Mouse (Mus musculus): ENCODE measurements around the gene Rnf43. TPM values are rescaled to one million over a fixed set of nuclear protein-coding genes. Genes with fewer than 3 reads are reported as not detected.

The Rnf43 gene
- polyA plus RNA-seq, 1 experiment from 2014 or later, result 1.9 TPM

GRCm38 (mm10) chr11:87663948-87664347 lies 1.4 kb downstream of the Rnf43 start:
- no peak for DNase-seq (ENCODE audit: low spot score)
- 79% methylated on average over 6 of the region's 6 CpGs for WGBS
- H3K36me3 ChIP-seq, result no peaks in the 10 kb centered on the region
- H3K27ac ChIP-seq, result no peak overlapping the region
- H3K4me3 ChIP-seq, result no peak overlapping the region
- H3K27me3 ChIP-seq (ENCODE audit: low read depth, poor library complexity, severe bottlenecking), result peaks cover 25% of the 10 kb centered on the region
- no peaks in the 10 kb centered on the region for H3K4me1 ChIP-seq
- no peaks in the 10 kb centered on the region for H3K9me3 ChIP-seq (replicated peaks)

GRCm38 (mm10) chr11:87664521-87664920 lies 2.0 kb downstream of the Rnf43 start:
- Histone ChIP-seq H3K9me3 (replicated peaks) (no peaks in the 10 kb centered on the region), H3K36me3 (no peaks in the 10 kb centered on the region), H3K4me1 (no peaks in the 10 kb centered on the region), H3K27me3 (ENCODE audit: low read depth, poor library complexity, severe bottlenecking) (peaks cover 25% of the 10 kb centered on the region), H3K27ac (no peak overlapping the region), H3K4me3 (no peak overlapping the region)
- WGBS, result 68% methylated on average over 12 of the region's 12 CpGs
- DNase-seq (ENCODE audit: low spot score), result no peak

GRCm38 (mm10) chr11:87665224-87665623 lies 2.7 kb downstream of the Rnf43 start:
- Histone ChIP-seq H3K27me3 (ENCODE audit: low read depth, poor library complexity, severe bottlenecking) (peaks cover 25% of the 10 kb centered on the region), H3K4me3 (no peak overlapping the region), H3K4me1 (no peaks in the 10 kb centered on the region), H3K27ac (no peak overlapping the region), H3K9me3 (replicated peaks) (no peaks in the 10 kb centered on the region), H3K36me3 (no peaks in the 10 kb centered on the region)
- no peak for DNase-seq (ENCODE audit: low spot score)
- 75% methylated on average over 6 of the region's 6 CpGs for WGBS

- DNase-seq (ENCODE audit: low spot score), result no peak
- H3K4me3 ChIP-seq, result no peak overlapping the region
- H3K27me3 ChIP-seq (ENCODE audit: low read depth, poor library complexity, severe bottlenecking), result peaks cover 25% of the 10 kb centered on the region
- no peak overlapping the region for H3K27ac ChIP-seq
- 78% methylated on average over 2 of the region's 2 CpGs for WGBS
- H3K4me1 ChIP-seq, result no peaks in the 10 kb centered on the region
- no peaks in the 10 kb centered on the region for H3K9me3 ChIP-seq (replicated peaks)
- H3K36me3 ChIP-seq, result no peaks in the 10 kb centered on the region
Measured at GRCm38 (mm10) chr11:87665658-87666057, 3.1 kb downstream of the Rnf43 start.

GRCm38 (mm10) chr11:87666256-87667035 lies 3.9 kb downstream of the Rnf43 start:
- Histone ChIP-seq H3K4me1 (no peaks in the 10 kb centered on the region), H3K4me3 (no peak overlapping the region)
- DNase-seq (ENCODE audit: low spot score), result no peak

GRCm38 (mm10) chr11:87667107-87668090 lies 4.9 kb downstream of the Rnf43 start:
- Histone ChIP-seq H3K27me3 (ENCODE audit: low read depth, poor library complexity, severe bottlenecking) (peaks cover 24% of the 10 kb centered on the region), H3K36me3 (no peaks in the 10 kb centered on the region), H3K4me3 (no peak overlapping the region), H3K9me3 (replicated peaks) (no peaks in the 10 kb centered on the region), H3K4me1 (no peaks in the 10 kb centered on the region), H3K27ac (no peak overlapping the region)
- no peak for DNase-seq (ENCODE audit: low spot score)
- 80% methylated on average over 4 of the region's 4 CpGs for WGBS

More at GRCm38 (mm10) chr11:87666256-87667035, 3.9 kb downstream of the Rnf43 start:
- peaks cover 25% of the 10 kb centered on the region for H3K27me3 ChIP-seq (ENCODE audit: low read depth, poor library complexity, severe bottlenecking)
- H3K27ac ChIP-seq, result no peak overlapping the region
- H3K36me3 ChIP-seq, result no peaks in the 10 kb centered on the region
- H3K9me3 ChIP-seq (replicated peaks), result no peaks in the 10 kb centered on the region
- 80% methylated on average over 12 of the region's 12 CpGs for WGBS

- Histone ChIP-seq H3K27me3 (ENCODE audit: low read depth, poor library complexity, severe bottlenecking) (no peaks in the 10 kb centered on the region), H3K9me3 (replicated peaks) (no peaks in the 10 kb centered on the region), H3K4me1 (no peaks in the 10 kb centered on the region), H3K4me3 (no peak overlapping the region), H3K36me3 (no peaks in the 10 kb centered on the region), H3K27ac (no peak overlapping the region)
- no peak for DNase-seq (ENCODE audit: low spot score)
- 90% methylated on average over 1 of the region's 1 CpGs for WGBS
Measured at GRCm38 (mm10) chr11:87673282-87673681, 10.8 kb downstream of the Rnf43 start.

GRCm38 (mm10) chr11:87675606-87676005 lies 13.1 kb downstream of the Rnf43 start:
- H3K4me1 ChIP-seq, result no peaks in the 10 kb centered on the region
- H3K9me3 ChIP-seq (replicated peaks), result no peaks in the 10 kb centered on the region
- no peaks in the 10 kb centered on the region for H3K27me3 ChIP-seq (ENCODE audit: low read depth, poor library complexity, severe bottlenecking)
- H3K27ac ChIP-seq, result no peak overlapping the region
- no peaks in the 10 kb centered on the region for H3K36me3 ChIP-seq
- H3K4me3 ChIP-seq, result no peak overlapping the region
- 89% methylated on average over 6 of the region's 6 CpGs for WGBS
- no peak for DNase-seq (ENCODE audit: low spot score)

- H3K4me3 ChIP-seq, result no peak overlapping the region
- no peaks in the 10 kb centered on the region for H3K27me3 ChIP-seq (ENCODE audit: low read depth, poor library complexity, severe bottlenecking)
- 63% methylated on average over 5 of the region's 5 CpGs for WGBS
- H3K4me1 ChIP-seq, result no peaks in the 10 kb centered on the region
- no peak overlapping the region for H3K27ac ChIP-seq
- H3K9me3 ChIP-seq (replicated peaks), result no peaks in the 10 kb centered on the region
- no peaks in the 10 kb centered on the region for H3K36me3 ChIP-seq
- DNase-seq (ENCODE audit: low spot score), result no peak
Measured at GRCm38 (mm10) chr11:87677756-87678155, 15.2 kb downstream of the Rnf43 start.

- 0 out of 2 replicates have a peak, but pooled peaks cover 5% of the 10 kb centered on the region for H3K4me1 ChIP-seq
- H3K4me3 ChIP-seq, result no peak overlapping the region
- no peaks in the 10 kb centered on the region for H3K9me3 ChIP-seq (replicated peaks)
- no peaks in the 10 kb centered on the region for H3K36me3 ChIP-seq
- no peak overlapping the region for H3K27ac ChIP-seq
- H3K27me3 ChIP-seq (ENCODE audit: low read depth, poor library complexity, severe bottlenecking), result no peaks in the 10 kb centered on the region
- no peak for DNase-seq (ENCODE audit: low spot score)
- 83% methylated on average over 4 of the region's 4 CpGs for WGBS
Measured at GRCm38 (mm10) chr11:87678545-87678944, 16.0 kb downstream of the Rnf43 start.

- DNase-seq (ENCODE audit: low spot score), result no peak
- 94% methylated on average over 7 of the region's 7 CpGs for WGBS
- H3K27me3 ChIP-seq (ENCODE audit: low read depth, poor library complexity, severe bottlenecking), result no peaks in the 10 kb centered on the region
- H3K4me1 ChIP-seq, result 0 out of 2 replicates have a peak, but pooled peaks cover 5% of the 10 kb centered on the region
- H3K4me3 ChIP-seq, result no peak overlapping the region
- H3K9me3 ChIP-seq (replicated peaks), result no peaks in the 10 kb centered on the region
- H3K36me3 ChIP-seq, result no peaks in the 10 kb centered on the region
- H3K27ac ChIP-seq, result no peak overlapping the region
Measured at GRCm38 (mm10) chr11:87678976-87679375, 16.5 kb downstream of the Rnf43 start.

- 89% methylated on average over 9 of the region's 9 CpGs for WGBS
- H3K4me1 ChIP-seq, result 0 out of 2 replicates have a peak, but pooled peaks cover 5% of the 10 kb centered on the region
- no peak for DNase-seq (ENCODE audit: low spot score)
Measured at GRCm38 (mm10) chr11:87680786-87681185, 18.3 kb downstream of the Rnf43 start.

GRCm38 (mm10) chr11:87682096-87682495 lies 19.6 kb downstream of the Rnf43 start:
- Histone ChIP-seq H3K4me3 (no peak overlapping the region), H3K27ac (no peak overlapping the region), H3K4me1 (0 out of 2 replicates have a peak, but pooled peaks cover 5% of the 10 kb centered on the region), H3K27me3 (ENCODE audit: low read depth, poor library complexity, severe bottlenecking) (no peaks in the 10 kb centered on the region), H3K9me3 (replicated peaks) (no peaks in the 10 kb centered on the region), H3K36me3 (no peaks in the 10 kb centered on the region)
- 76% methylated on average over 12 of the region's 12 CpGs for WGBS
- no peak for DNase-seq (ENCODE audit: low spot score)

More at GRCm38 (mm10) chr11:87680786-87681185, 18.3 kb downstream of the Rnf43 start:
- H3K27me3 ChIP-seq (ENCODE audit: low read depth, poor library complexity, severe bottlenecking), result no peaks in the 10 kb centered on the region
- H3K4me3 ChIP-seq, result no peak overlapping the region
- H3K9me3 ChIP-seq (replicated peaks), result no peaks in the 10 kb centered on the region
- H3K36me3 ChIP-seq, result no peaks in the 10 kb centered on the region
- no peak overlapping the region for H3K27ac ChIP-seq
